Mouse (Mus musculus): ENCODE measurements around the gene Ints11.

- TF ChIP-seq POLR2A (IDR thresholded peaks at IDR 0.05; ENCODE audit: insufficient read length, low read depth) (no peak), USF1 (IDR thresholded peaks at IDR 0.05; ENCODE audit: low read depth) (no peak), TCF12 (IDR thresholded peaks at IDR 0.05; ENCODE audit: insufficient read depth, poor library complexity, severe bottlenecking) (no peak), MYOG (IDR thresholded peaks at IDR 0.05; ENCODE audit: control insufficient read depth in 1 of 3, insufficient read depth in 1 of 3, insufficient read length in 2 of 3, low read depth in 2 of 3) (no peak)
Observed at GRCm38 (mm10) chr4:155841651-155842270, 27.6 kb upstream of the Ints11 start.
